Mouse (Mus musculus) bone marrow macrophage, adult 2 months (primary cell): ENCODE data around the gene Ttc21a.

Source experiments
- CTCF ChIP-seq: IDR thresholded peaks from 2 replicates; pipeline ENCODE4 v1.5.1; 2012; ENCODE audit warnings: low read depth, mild to moderate bottlenecking, low read length, moderate library complexity
- POLR2A ChIP-seq: IDR thresholded peaks from 2 replicates; pipeline ENCODE4 v1.6.1; 2012; ENCODE audit warnings: mild to moderate bottlenecking, low read depth, low read length, borderline replicate concordance

- no peak for TF ChIP-seq CTCF
- no peak for TF ChIP-seq POLR2A
Measured at GRCm38 (mm10) chr9:119951388-119951787, 14.0 kb downstream of the Ttc21a start.
